Mouse (Mus musculus) neural tube, embryonic 14.5 days (tissue): Measurements from ENCODE around the gene Zfp174. TPM values are rescaled to one million over a fixed set of nuclear protein-coding genes. Genes with fewer than 3 reads are reported as not detected.
"Not testable (repeated sequence)": the region's sequence is repeated elsewhere in the genome, so short reads cannot be mapped to it uniquely, and the experiment has no call there.

Source experiments
- ATAC-seq: fragments of 200-750 bp; cut with Nextera tagmentation; 2 replicates; pipeline ENCODE4 v1.8.0; 2017; ENCODE audit warnings: low read depth, mild to moderate bottlenecking, moderate TSS enrichment, moderate library complexity
- H3K27ac ChIP-seq: fragments of 300-500 bp; sonication (generic); 2 replicates; pipeline ENCODE4 v1.5.1; 2014; ENCODE audit warnings: low read depth, mild to moderate bottlenecking, control low read depth, low read length, moderate library complexity, mixed read lengths
- H3K27me3 ChIP-seq: fragments of 300-500 bp; sonication (generic); 2 replicates; pipeline ENCODE4 v1.6.1; 2014; ENCODE audit warnings: low read length; ENCODE audit not compliant: control insufficient read depth, insufficient read depth
- H3K36me3 ChIP-seq: fragments of 300-500 bp; sonication (generic); 2 replicates; pipeline ENCODE4 v1.6.1; 2014; ENCODE audit warnings: low read length, mixed read lengths; ENCODE audit not compliant: control insufficient read depth, insufficient read depth
- H3K4me1 ChIP-seq: fragments of 300-500 bp; sonication (generic); 2 replicates; pipeline ENCODE4 v1.6.1; 2014; ENCODE audit warnings: low read length; ENCODE audit not compliant: control insufficient read depth, insufficient read depth
- H3K4me2 ChIP-seq: fragments of 300-500 bp; sonication (generic); 2 replicates; pipeline ENCODE4 v1.6.1; 2014; ENCODE audit warnings: mild to moderate bottlenecking, low read depth, low read length, control low read depth
- H3K4me3 ChIP-seq: fragments of 300-500 bp; sonication (generic); 2 replicates; pipeline ENCODE4 v1.5.1; 2014; ENCODE audit warnings: low read depth, low read length, control low read depth, mixed read lengths
- H3K9ac ChIP-seq: fragments of 300-500 bp; sonication (generic); replicated peaks from 2 replicates; pipeline ENCODE4 v1.6.1; 2014; ENCODE audit warnings: low read depth, mild to moderate bottlenecking, control low read depth, low read length, mixed read lengths
- H3K9me3 ChIP-seq: fragments of 300-500 bp; sonication (generic); 2 replicates; pipeline ENCODE4 v1.6.1; 2016; ENCODE audit warnings: low read length; ENCODE audit not compliant: control insufficient read depth
- WGBS: fragments of 180-500 bp; shearing (Covaris S2); extraction: QIAGEN DNeasy Blood & Tissue Kit; methylation state at CpG from one replicate; pipeline ENCODE4 v1.1.7; 2014; 5-methylcytosine and 5-hydroxymethylcytosine counted together
- polyA plus RNA-seq: library from polyadenylated mRNA; unstranded; fragments of >200 nt; fragmentation: Nextera tagmentation; extraction: Ambion mirVana; gene quantifications from 2 replicates; pipeline ENCODE4 v1.2.1, GENCODE M21; 2014

The Zfp174 gene
- polyA plus RNA-seq, 1 experiment from 2014 or later, result 3.0 TPM

GRCm38 (mm10) chr16:3842989-3843388 is 4.1 kb upstream of the Zfp174 start:
- 42% methylated on average over 4 of the region's 4 CpGs for WGBS

GRCm38 (mm10) chr16:3843796-3844195 is 3.3 kb upstream of the Zfp174 start:
- Histone ChIP-seq H3K4me2 (no peak overlapping the region), H3K4me1 (peaks cover 7% of the 10 kb centered on the region; the same call in 1 of the 2 replicates), H3K9ac (no peak overlapping the region), H3K27me3 (no peaks in the 10 kb centered on the region), H3K27ac (no peak overlapping the region), H3K9me3 (no peaks in the 10 kb centered on the region), H3K36me3 (no peaks in the 10 kb centered on the region), H3K4me3 (no peak overlapping the region)
- 75% methylated on average over 1 of the region's 1 CpGs for WGBS
- ATAC-seq, result no peak

More at GRCm38 (mm10) chr16:3842989-3843388, 4.1 kb upstream of the Zfp174 start:
- Histone ChIP-seq H3K9ac (no peak overlapping the region), H3K36me3 (no peaks in the 10 kb centered on the region), H3K4me2 (no peak overlapping the region), H3K9me3 (no peaks in the 10 kb centered on the region), H3K4me3 (no peak overlapping the region), H3K27ac (no peak overlapping the region), H3K4me1 (peaks cover 6% of the 10 kb centered on the region; the same call in 1 of the 2 replicates), H3K27me3 (no peaks in the 10 kb centered on the region)
- ATAC-seq, result no peak

GRCm38 (mm10) chr16:3847871-3848270 is 803 bp downstream of the Zfp174 start:
- Histone ChIP-seq H3K9me3 (no peaks in the 10 kb centered on the region), H3K27ac (no peak overlapping the region), H3K36me3 (no peaks in the 10 kb centered on the region), H3K9ac (no peak overlapping the region; the same call in 1 of the 2 replicates), H3K4me3 (peak overlapping the region; percentile 61), H3K4me1 (peaks cover 7% of the 10 kb centered on the region; the same call in 1 of the 2 replicates), H3K27me3 (no peaks in the 10 kb centered on the region), H3K4me2 (peak overlapping the region; percentile 49)
- WGBS, result 66% methylated on average over 4 of the region's 4 CpGs
- ATAC-seq, result no peak

DNA sequence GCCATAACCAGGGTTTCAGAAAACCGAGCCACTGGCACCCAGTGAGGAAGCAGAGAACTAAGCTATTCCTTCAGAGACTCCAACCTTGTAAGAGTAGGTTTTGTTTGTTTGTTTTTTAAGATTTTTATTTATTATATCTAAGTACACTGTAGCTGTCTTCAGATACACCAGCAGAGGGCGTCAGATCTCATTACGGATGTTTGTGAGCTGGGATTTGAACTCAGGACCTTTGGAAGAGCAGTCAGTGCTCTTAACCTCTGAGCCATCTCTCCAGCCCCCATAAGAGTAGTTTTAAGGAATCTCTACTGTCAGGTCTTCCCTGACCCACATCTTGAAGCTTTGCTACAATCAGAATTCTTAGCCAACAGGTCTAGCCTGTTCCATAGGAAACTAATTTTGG is 1.3 kb downstream of the Zfp174 start:
- whole genome bisulfite sequencing, result 78% methylated on average over 3 of the region's 3 CpGs
- H3K4me3 ChIP-seq, result no peak overlapping the region
- H3K27me3 ChIP-seq, result no peaks in the 10 kb centered on the region
- ATAC-seq, result no peak
- H3K9me3 ChIP-seq, result no peaks in the 10 kb centered on the region
- H3K36me3 ChIP-seq, result no peaks in the 10 kb centered on the region
- H3K4me1 ChIP-seq, result peaks cover 7% of the 10 kb centered on the region; the same call in 1 of the 2 replicates
- no peak overlapping the region for H3K27ac ChIP-seq
- H3K9ac ChIP-seq, result no peak overlapping the region
- no peak overlapping the region for H3K4me2 ChIP-seq

GRCm38 (mm10) chr16:3851301-3851700 is 4.2 kb downstream of the Zfp174 start:
- not testable (repeated sequence) for H3K4me3 ChIP-seq, ATAC-seq, H3K9me3 ChIP-seq, H3K27ac ChIP-seq, H3K36me3 ChIP-seq, H3K4me2 ChIP-seq, H3K9ac ChIP-seq, H3K27me3 ChIP-seq, H3K4me1 ChIP-seq
- WGBS, result 88% methylated on average over 13 of the region's 13 CpGs

GRCm38 (mm10) chr16:3852586-3852985 is 5.5 kb downstream of the Zfp174 start:
- Histone ChIP-seq H3K27ac (no peak overlapping the region), H3K4me1 (peaks cover 5% of the 10 kb centered on the region; the same call in 1 of the 2 replicates), H3K36me3 (no peaks in the 10 kb centered on the region), H3K27me3 (no peaks in the 10 kb centered on the region), H3K4me3 (no peak overlapping the region), H3K9ac (no peak overlapping the region), H3K4me2 (no peak overlapping the region), H3K9me3 (no peaks in the 10 kb centered on the region)
- no peak for ATAC-seq
- WGBS, result 38% methylated on average over 12 of the region's 12 CpGs

DNA sequence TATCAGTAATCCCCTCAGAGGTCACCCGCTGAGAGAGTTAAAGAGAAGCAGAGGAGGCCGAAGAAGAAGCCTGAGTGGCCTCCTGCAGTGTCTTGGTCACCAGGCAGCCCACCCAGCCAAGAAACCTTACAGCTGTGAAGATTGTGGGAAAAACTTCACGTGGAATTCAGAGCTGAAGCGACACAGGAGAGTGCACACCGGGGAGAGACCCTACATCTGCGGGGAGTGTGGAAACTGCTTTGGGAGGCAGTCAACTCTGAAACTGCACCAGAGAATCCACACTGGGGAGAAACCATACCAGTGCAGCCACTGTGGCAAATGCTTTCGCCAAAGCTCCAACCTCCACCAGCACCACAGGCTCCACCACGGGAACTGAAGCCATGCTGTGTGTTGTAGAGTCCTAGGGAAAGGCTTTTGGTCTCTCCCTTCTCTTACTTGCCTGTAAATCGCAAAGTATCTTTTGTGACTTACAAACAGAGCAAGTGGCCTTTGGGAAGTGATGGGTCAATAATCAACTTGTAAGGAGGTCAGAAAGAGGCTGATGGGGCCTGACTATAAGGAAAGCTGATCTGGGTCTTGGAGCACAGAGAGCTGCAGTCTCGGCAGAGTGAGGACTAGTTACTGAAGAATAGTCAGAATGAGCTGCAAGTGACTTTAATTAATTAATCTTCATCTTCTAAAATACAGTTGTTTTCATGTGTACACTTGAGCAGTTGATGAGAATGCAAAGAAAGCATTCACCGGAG is 7.5 kb downstream of the Zfp174 start:
- no peaks in the 10 kb centered on the region for H3K27me3 ChIP-seq
- no peak overlapping the region for H3K4me3 ChIP-seq
- no peak for ATAC-seq
- H3K27ac ChIP-seq, result no peak overlapping the region
- 71% methylated on average over 11 of the region's 11 CpGs for WGBS
- H3K9ac ChIP-seq, result no peak overlapping the region
- no peaks in the 10 kb centered on the region for H3K4me1 ChIP-seq
- no peaks in the 10 kb centered on the region for H3K36me3 ChIP-seq
- H3K4me2 ChIP-seq, result no peak overlapping the region
- H3K9me3 ChIP-seq, result no peaks in the 10 kb centered on the region

GRCm38 (mm10) chr16:3855776-3856175 is 8.7 kb downstream of the Zfp174 start:
- no peak overlapping the region for H3K4me2 ChIP-seq
- no peak for ATAC-seq
- H3K27me3 ChIP-seq, result no peaks in the 10 kb centered on the region
- peaks cover 4% of the 10 kb centered on the region for H3K36me3 ChIP-seq
- H3K4me3 ChIP-seq, result no peak overlapping the region
- no peak overlapping the region for H3K9ac ChIP-seq
- WGBS, result 80% methylated on average over 1 of the region's 1 CpGs
- H3K4me1 ChIP-seq, result no peaks in the 10 kb centered on the region
- H3K27ac ChIP-seq, result no peak overlapping the region
- H3K9me3 ChIP-seq, result no peaks in the 10 kb centered on the region

GRCm38 (mm10) chr16:3859254-3859653 is 12.2 kb downstream of the Zfp174 start:
- Histone ChIP-seq H3K36me3 (peaks cover 6% of the 10 kb centered on the region), H3K27ac (no peak overlapping the region), H3K4me1 (no peaks in the 10 kb centered on the region), H3K4me3 (no peak overlapping the region), H3K4me2 (no peak overlapping the region), H3K27me3 (no peaks in the 10 kb centered on the region), H3K9me3 (no peaks in the 10 kb centered on the region), H3K9ac (no peak overlapping the region)
- no peak for ATAC-seq
- 91% methylated on average over 4 of the region's 4 CpGs for WGBS
